Mouse (Mus musculus): ENCODE measurements around the gene Snapc2. TPM values are rescaled to one million over a fixed set of nuclear protein-coding genes. Genes with fewer than 3 reads are reported as not detected.

Gene Snapc2
- total RNA-seq, 4 experiments from 2014 or later: 32.5 to 39.9 (median 35.6) TPM

- no peak for DNase-seq
Measured at GRCm38 (mm10) chr8:4269609-4270008, 16.7 kb downstream of the Snapc2 start.

- peak; percentile 95 for DNase-seq
Measured at GRCm38 (mm10) chr8:4275275-4276110, 22.6 kb downstream of the Snapc2 start, which contains the start of gene Timm44. Gene Timm44 (minus strand): TSS chr8:4275913.

- no peak for DNase-seq
Measured at GRCm38 (mm10) chr8:4276111-4276465, 23.2 kb downstream of the Snapc2 start.

GRCm38 (mm10) chr8:4292738-4293137, 39.9 kb downstream of the Snapc2 start:
- no peak for DNase-seq

GRCm38 (mm10) chr8:4297822-4298221, 44.9 kb downstream of the Snapc2 start:
- DNase-seq: no peak

GRCm38 (mm10) chr8:4304124-4304547, 51.3 kb downstream of the Snapc2 start:
- no peak for DNase-seq

Other genes with a start within 250 kb of the Snapc2 start
- gene Cd209f, start 147.2 kb upstream of the Snapc2 start, total RNA-seq (2022): 1 to 10 TPM; 1.2 to 4.3 (median 2.1) TPM
- 1 to 10 TPM in 1 of 4 experiments, under 1 TPM in 3; 0.35 to 1.2 (median 0.67) TPM for gene Cd209g, start 119.0 kb upstream of the Snapc2 start, total RNA-seq (2022)
- 10 to 100 TPM; 40.0 to 81.6 (median 54.5) TPM for gene Evi5l, start 86.5 kb upstream of the Snapc2 start, total RNA-seq (2022)
- gene Prr36, start 35.6 kb upstream of the Snapc2 start, total RNA-seq (2022): 10 to 100 TPM in 2 of 4 experiments, 1 to 10 TPM in 2; 5.8 to 12.8 (median 9.8) TPM
- gene Lrrc8e, start 26.3 kb upstream of the Snapc2 start, total RNA-seq (2022): 10 to 100 TPM; 27.4 to 59.1 (median 32.8) TPM
- gene Map2k7, start 14.3 kb upstream of the Snapc2 start, total RNA-seq (2022): 100 to 1,000 TPM in 3 of 4 experiments, 10 to 100 TPM in 1; 90.9 to 127 (median 124) TPM
- 1 to 10 TPM; 1.0 to 7.5 (median 3.6) TPM for gene Gm49320, start 14.2 kb upstream of the Snapc2 start, total RNA-seq (2022)
- 10 to 100 TPM in 3 of 4 experiments, 1 to 10 TPM in 1; 8.9 to 50.3 (median 28.2) TPM for gene Tgfbr3l, start 4.9 kb upstream of the Snapc2 start, total RNA-seq (2022)
- gene Ctxn1, start 6.2 kb downstream of the Snapc2 start, total RNA-seq (2022): 10 to 100 TPM in 2 of 4 experiments, 1 to 10 TPM in 2; 6.9 to 13.5 (median 11.0) TPM
- 100 to 1,000 TPM in 2 of 4 experiments, 10 to 100 TPM in 2; 89.7 to 126 (median 102) TPM for gene Timm44, start 22.8 kb downstream of the Snapc2 start, total RNA-seq (2022)
- gene Ccl25, start 72.1 kb downstream of the Snapc2 start, total RNA-seq (2022): 10 to 100 TPM; 16.2 to 23.5 (median 16.9) TPM
- 100 to 1,000 TPM in 1 of 4 experiments, 10 to 100 TPM in 3; 77.7 to 108 (median 85.4) TPM for gene Elavl1, start 72.3 kb downstream of the Snapc2 start, total RNA-seq (2022)
- gene Cers4, start 239.9 kb downstream of the Snapc2 start, total RNA-seq (2022): 10 to 100 TPM; 28.5 to 49.4 (median 35.5) TPM

All from adrenal gland, adult 8-10 months (tissue).